Mouse (Mus musculus) liver, adult 10 weeks (tissue): Measurements from ENCODE around the gene Cyba. TPM values are rescaled to one million over a fixed set of nuclear protein-coding genes. Genes with fewer than 3 reads are reported as not detected.

ENCODE experiments used
- polyA plus RNA-seq: library from polyadenylated mRNA; stranded (reverse); fragments of 350-450 nt; fragmentation: Illumina TruSeq; extraction: RNeasy Lipid Tissue Mini Kit (QIAGEN cat#74804); gene quantifications from one replicate; pipeline ENCODE4 v1.2.3, GENCODE M21; 2014; ENCODE audit warnings: low read depth, low replicate concordance

Gene Cyba
- polyA plus RNA-seq = not detected

GRCm38 (mm10) chr8:122432443-122433268, at the start of gene Cyba:
Gene Cyba, minus strand, starts transcription at chr8:122432930.

GRCm38 (mm10) chr8:122475580-122476320, 43.0 kb upstream of the Cyba start, which contains the start of the genes Rnf166 and Ctu2:
Gene Rnf166, minus strand, starts transcription at chr8:122476064.
Gene Ctu2, plus strand, starts transcription at chr8:122476143.

GRCm38 (mm10) chr8:122460524-122461472, 28.1 kb upstream of the Cyba start, which contains the start of gene Snai3:
Gene Snai3, minus strand, starts transcription at chr8:122460733.

GRCm38 (mm10) chr8:122443262-122444006, 10.7 kb upstream of the Cyba start, which contains the start of gene Mvd:
Gene Mvd, minus strand, starts transcription at chr8:122443422.

GRCm38 (mm10) chr8:122421376-122422070, 11.2 kb downstream of the Cyba start, which contains the start of gene Il17c:
Gene Il17c, plus strand, starts transcription at chr8:122422020.

GRCm38 (mm10) chr8:122376365-122377231, 56.1 kb downstream of the Cyba start, which contains the start of gene Zc3h18:
Gene Zc3h18, plus strand, starts transcription at chr8:122376609.

Other genes starting within 250 kb of the Cyba start
- gene Zfpm1, start 150.8 kb downstream of the Cyba start, polyA plus RNA-seq = 0.87 TPM
- not detected for gene Trhr2, start 72.2 kb downstream of the Cyba start, polyA plus RNA-seq
- gene Zc3h18, start 56.3 kb downstream of the Cyba start, polyA plus RNA-seq = 9.1 TPM
- gene Il17c, start 10.9 kb downstream of the Cyba start, polyA plus RNA-seq = not detected
- 0.50 TPM for gene Mvd, start 10.5 kb upstream of the Cyba start, polyA plus RNA-seq
- not detected for gene Snai3, start 27.8 kb upstream of the Cyba start, polyA plus RNA-seq
- gene Rnf166, start 43.1 kb upstream of the Cyba start, polyA plus RNA-seq = 3.4 TPM
- not detected for gene Ctu2, start 43.2 kb upstream of the Cyba start, polyA plus RNA-seq
- gene Piezo1, start 118.4 kb upstream of the Cyba start, polyA plus RNA-seq = 0.19 TPM
- gene Cdt1, start 135.1 kb upstream of the Cyba start, polyA plus RNA-seq = 0.24 TPM
- 2.4 TPM for gene Aprt, start 144.0 kb upstream of the Cyba start, polyA plus RNA-seq
- 0.48 TPM for gene Galns, start 178.5 kb upstream of the Cyba start, polyA plus RNA-seq
- 3.3 TPM for gene Trappc2l, start 178.7 kb upstream of the Cyba start, polyA plus RNA-seq
- not detected for gene Pabpn1l, start 189.8 kb upstream of the Cyba start, polyA plus RNA-seq